Mouse (Mus musculus) left cerebral cortex, postnatal 4 days (tissue): ENCODE results near the gene Grik1. TPM values are rescaled to one million over a fixed set of nuclear protein-coding genes. Genes with fewer than 3 reads are reported as not detected.

ENCODE experiments used
- DNase-seq: peaks from one replicate; pipeline ENCODE4 v3.0.0-alpha.2; 2022
- intact Hi-C: fragments of 180-260 bp; cut with DNase I; formaldehyde crosslinking; loops from one replicate; pipeline ENCODE4 v1.15.1; 2025
- total RNA-seq, 2 experiments: library from RNA; stranded (reverse); gene quantifications; 2 replicates each; pipeline ENCODE4 v1.2.3; 2021

Gene Grik1
- total RNA-seq, 2 experiments from 2014 or later, result 37.9 to 45.2 TPM

DNA sequence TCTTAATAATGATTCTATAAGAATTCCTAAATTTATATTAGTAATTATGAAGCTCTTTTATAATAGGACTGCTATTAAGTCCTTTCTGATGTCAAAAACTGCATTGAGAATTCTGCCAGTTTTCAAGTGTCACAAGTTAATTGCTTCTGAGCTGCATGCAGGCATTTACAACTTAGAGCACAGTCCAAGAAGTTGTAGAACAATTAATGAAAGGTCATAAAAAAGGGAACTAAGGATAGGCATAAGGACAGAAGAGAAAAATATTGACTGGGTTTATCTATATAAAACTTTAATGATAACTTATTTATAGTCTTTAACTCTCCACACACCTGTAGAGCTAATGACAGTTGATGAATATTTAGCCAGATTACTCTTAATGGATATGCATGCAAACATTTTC lies 123.5 kb downstream of the Grik1 start:
- intact Hi-C loops, result no loop called here
- no peak for DNase-seq

DNA sequence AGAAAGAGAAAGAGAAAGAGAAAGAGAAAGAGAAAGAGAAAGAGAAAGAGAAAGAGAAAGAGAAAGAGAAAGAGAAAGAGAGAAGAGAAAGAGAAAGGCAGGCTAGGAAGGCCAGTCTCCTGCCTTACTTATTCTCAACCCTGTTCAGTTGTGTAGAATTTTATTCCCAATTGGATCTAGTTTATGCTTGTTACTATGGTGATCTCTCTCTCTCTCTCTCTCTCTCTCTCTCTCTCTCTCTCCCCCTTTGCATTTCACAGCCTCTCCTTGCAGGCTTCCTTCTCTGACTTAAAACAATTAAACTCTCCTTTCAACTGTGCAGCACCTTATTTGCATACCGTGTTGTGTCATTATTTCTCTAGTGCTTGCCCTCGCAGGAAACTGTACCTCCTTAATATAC lies 147.5 kb downstream of the Grik1 start:
- no peak for DNase-seq
- intact Hi-C loops, result no loop called here

DNA sequence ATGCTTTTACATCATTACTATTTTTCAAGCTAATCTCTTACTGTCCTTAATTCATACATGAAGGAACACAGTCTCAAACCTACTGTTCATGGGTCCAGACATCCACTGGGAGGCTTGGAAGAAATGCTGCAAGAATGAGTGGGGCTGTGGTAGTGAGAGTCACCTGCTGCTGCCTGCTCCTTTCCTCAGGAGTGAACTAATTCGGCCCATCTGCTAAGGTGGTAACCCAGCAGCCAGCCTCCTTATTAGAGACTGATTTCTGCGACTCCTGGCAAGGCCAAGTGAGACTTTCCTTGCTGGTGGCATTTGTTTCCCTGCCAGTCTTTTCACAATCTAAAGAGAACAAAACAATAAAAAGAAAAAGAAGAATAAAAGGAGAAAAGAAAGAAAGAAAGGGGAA lies 147.9 kb downstream of the Grik1 start:
- DNase-seq, result no peak
- intact Hi-C loops, result no loop called here

DNA sequence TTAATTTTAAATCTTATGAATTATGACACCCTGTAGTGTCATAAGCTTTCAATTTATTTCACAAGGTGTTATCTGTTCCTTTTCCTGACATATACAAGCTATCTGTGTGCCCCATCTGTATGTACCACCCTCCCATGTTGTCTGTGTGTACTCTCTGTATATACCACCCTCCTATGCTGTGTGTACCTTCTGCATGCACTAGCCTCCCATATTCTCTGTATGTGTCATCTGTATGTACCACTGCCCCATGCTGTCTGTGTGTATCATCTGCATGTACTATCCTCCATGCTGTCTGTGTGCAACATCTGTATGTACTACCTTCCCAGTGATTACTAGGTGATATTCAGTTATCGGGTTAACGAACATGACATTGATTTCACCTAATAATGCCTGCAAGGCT lies 148.5 kb downstream of the Grik1 start:
- no peak for DNase-seq
- intact Hi-C loops, result no loop called here

DNA sequence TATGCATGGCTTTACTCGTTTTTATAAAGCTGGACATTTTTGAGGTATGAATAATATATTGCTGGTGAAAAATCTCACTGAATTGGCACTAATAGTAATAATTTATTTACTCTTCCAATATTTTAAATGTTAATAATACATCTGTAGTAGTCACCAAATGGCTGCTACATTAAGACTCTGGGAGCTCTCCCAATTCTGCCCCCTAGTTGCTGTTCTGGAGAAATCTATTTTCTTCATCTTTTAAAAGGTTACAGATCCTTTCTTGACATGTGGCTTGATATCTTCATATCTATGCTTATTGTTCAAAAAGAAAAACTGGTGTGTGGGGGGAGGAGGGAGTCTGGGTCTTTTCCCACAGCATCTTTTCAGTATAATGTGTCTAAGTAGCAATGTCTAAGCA lies 151.2 kb downstream of the Grik1 start:
- intact Hi-C loops, result no loop called here
- no peak for DNase-seq

DNA sequence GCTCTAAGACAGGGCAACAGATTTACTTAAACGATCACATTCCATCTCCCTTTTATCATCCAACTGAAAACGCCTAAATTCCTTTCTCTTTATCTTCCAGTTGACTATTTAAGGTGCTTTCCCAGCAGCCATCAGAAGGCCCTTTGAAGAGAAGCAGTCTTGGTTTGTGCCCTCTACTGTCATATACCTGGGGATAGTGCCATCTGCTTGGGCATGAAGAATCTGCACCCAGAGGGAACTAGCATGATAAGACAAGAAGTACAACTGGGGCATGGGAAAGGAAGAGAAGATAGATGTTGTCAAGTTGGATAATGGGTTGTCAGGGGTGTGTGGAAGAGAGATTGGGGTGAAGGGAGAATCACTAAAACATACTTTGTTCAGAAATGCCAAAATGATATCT lies 157.1 kb downstream of the Grik1 start:
- intact Hi-C loops, result no loop called here
- DNase-seq, result no peak

DNA sequence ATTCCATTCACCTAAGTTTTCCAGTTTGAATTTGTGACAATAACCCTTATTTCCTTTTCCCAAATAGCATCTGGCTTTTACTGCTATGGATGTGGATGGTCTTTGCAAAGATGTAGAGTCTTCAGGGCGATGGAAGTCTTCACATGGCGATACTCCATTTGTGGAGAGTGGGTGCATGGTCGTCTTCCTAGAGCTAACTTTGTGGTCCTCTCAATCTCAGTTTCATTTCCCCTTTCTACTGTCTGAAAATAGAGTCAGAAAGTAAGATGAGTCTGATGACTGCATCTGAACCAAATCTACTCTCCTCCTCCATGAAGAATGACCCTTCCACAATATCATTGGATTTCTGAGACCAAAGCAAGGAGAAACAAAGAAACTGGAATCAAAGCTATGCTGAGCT lies 159.0 kb downstream of the Grik1 start:
- intact Hi-C loops, result no loop called here
- no peak for DNase-seq

DNA sequence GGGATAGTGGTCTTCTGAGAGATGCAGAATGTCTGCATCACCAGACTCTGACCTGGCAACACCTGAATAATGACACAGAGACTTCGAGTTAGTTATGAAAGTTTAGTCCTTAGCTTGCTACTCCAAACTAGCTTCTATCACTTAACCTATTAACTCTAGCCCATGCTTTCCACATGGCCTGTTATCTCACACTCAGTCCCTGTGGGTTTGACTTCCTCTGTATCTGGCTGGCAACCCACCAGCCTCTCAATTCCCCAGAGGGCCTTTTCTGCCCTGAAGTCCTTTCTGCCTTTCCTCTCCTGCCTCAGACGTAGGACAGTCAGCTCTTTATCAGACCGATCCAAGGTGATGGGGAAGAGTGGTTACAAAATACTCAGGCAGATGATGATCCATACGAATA lies 165.0 kb downstream of the Grik1 start:
- DNase-seq, result no peak
- intact Hi-C loops, result no loop called here

DNA sequence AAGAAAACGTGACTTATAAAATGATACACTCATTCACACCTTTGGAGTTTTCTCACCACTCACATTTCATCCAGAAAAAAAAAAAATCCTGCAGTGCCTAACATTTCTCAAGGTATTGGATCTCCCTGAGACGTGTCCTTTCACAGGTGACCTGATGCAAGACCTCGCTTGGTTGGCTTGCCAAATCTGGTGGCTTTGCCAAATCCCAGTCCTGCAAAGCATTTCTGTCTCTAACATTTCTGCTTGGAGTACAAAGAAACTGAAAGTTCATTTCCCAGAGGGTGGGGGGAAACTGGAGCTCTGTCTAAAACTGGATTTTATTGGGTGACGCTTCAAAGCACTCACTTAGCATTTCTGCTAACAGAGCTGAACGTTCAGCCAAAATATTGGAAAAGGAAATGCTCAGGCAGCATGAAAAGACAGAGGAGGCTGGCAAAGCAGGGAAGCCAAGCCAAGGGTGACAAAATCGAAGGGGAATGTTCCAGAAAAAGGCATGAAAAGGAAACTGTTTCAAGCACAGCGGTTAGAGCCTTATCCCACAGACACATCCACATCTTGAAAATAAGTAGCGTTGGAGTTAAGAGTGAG lies 177.4 kb downstream of the Grik1 start:
- intact Hi-C loops, result no loop called here
- peak; percentile 21 for DNase-seq

DNA sequence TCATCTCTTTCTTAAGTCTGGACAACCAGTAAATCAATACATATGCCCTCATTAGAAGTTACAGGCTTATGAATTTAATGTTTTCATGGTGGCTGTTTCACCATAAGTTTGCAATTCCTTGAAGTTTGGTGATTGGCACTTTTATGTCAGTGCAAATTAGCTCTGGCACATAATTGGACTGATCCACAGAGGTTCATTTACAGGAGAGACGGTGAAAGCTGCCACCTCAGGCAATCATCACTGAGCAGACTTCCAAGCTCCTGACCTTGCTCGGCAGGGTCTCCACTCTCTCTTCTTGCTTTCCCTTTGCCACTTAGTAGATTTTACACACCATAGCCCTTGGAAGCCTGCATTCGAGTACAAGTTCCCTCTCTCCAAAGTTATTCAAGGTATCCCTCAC lies 178.6 kb downstream of the Grik1 start:
- no peak for DNase-seq
- intact Hi-C loops, result no loop called here

DNA sequence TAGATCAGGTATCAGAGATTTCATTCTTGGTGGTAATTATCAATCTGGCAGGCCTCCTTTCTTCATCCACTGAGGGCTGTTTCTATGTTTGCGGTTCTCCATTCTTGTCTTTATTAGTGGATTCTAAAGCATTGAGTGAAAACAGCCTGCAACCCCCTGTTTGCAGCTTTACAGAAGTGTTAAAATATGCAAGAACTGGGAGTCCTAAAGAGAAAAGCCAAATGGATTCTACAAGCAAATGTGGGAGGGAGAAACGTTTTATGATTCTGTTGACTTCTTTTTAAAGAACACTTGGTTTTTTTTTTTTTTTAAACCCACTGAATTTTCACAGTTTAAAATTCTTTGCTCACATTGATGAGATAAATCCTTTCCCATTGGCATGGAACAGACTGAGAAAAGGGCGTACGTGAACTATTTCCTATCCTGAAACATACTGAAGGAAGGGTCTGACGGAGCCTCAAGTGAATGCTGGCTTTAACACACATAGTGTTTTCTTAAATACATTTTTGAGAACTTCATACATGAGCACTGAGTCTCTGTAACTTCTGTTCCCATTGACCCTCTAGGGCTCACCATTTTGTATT lies 195.8 kb downstream of the Grik1 start:
- intact Hi-C loops, result no loop called here
- DNase-seq, result no peak

DNA sequence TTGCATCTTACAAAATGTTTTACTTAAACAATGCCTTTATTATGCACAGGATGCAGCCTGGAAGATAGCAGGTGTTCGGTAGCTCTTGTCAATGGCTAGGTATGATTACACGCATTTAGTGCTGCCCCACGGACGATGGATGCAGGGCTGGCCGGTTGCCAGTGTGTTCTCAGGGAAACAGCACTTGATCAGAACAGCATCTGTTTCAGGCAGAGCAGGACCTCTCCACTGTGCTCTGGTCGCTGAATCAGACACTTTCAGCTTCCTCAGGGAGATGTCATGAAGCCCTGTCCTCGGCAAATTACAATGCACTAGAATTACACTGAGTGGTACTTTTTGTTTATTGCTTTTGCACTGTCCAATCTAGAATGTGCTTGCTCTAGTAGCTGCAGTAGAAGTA lies 202.8 kb downstream of the Grik1 start:
- intact Hi-C loops, result no loop called here
- peak; percentile 65 for DNase-seq

DNA sequence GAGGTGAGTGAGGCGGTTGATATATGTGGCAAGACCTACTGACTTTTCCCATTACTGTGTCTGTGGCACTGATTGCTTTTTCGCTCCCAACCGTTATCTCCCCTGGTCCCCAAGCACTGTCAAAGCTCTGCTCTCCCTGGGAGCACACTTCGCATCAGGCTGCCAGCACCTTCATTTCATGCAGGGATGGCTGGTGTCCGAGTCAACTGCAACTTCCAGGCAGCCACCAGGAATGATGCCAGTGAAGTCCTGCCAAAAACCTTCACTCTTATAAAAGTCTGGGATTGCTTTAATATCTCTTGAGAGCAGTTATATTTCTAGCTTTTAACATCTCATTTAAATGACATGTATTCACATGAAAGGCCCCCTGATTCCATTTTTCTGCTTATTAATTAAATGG lies 215.3 kb downstream of the Grik1 start:
- intact Hi-C loops, result no loop called here
- peak; percentile 48 for DNase-seq

DNA sequence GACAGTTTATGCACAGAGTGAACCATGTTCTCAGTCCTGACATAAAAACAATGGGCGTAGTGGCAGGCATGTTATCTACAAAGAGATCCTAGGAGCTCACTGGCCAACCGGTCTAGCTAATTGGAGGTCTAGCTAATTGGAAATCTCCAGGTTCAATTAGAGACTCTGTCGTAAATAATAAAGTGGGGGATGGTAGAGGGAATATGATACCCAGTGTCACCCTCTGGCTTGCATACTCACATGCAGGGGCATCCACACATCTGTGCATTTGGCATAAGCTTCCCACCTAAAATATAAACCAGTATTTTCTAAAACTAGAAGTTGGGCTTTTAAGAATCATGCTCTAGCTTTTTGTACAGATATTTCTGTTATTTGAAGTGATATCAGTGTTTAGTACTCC lies 229.1 kb downstream of the Grik1 start:
- intact Hi-C loops, result no loop called here

DNA sequence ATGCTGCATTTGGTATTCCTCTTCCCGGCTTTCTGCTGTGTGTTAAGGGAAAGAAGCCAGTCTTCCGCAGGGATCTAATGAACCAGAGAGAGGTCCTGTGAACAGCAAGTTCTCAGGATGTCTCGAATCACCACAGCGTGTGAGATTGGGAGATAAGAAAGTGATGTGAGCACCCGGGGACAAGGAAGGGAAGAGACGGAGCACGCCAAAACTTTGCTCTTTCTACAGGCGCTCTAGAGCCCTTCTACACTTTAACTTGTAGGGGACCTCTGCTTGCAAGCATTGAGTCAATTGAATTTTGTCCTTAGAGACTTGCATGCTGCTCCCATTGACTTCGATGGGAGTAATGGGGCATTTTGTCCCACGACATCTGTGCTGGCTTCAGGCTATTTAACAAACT lies 241.9 kb downstream of the Grik1 start:
- DNase-seq, result no peak
- intact Hi-C loops, result no loop called here

More for the DNA sequence above, 229.1 kb downstream of the Grik1 start:
- DNase-seq, result no peak

DNA sequence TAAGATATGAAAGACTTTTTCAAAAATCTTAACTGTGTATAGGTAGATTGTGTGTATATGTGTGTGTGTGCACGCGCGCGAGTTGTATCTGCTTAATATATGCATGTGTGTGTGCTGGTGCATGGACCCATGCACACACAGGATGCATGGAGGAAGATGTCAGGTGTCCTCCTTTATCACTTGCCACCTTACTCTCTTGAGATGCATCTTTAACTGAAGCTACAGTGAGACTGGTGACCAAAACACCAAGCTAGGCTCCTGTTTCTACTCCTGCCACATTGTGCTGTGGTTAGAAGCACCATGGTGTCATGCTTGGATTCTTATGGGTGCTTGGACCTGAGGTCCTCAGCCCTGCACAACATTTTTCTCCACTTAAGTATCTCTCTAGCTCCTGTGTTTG lies 245.7 kb downstream of the Grik1 start:
- no peak for DNase-seq
- intact Hi-C loops, result no loop called here

DNA sequence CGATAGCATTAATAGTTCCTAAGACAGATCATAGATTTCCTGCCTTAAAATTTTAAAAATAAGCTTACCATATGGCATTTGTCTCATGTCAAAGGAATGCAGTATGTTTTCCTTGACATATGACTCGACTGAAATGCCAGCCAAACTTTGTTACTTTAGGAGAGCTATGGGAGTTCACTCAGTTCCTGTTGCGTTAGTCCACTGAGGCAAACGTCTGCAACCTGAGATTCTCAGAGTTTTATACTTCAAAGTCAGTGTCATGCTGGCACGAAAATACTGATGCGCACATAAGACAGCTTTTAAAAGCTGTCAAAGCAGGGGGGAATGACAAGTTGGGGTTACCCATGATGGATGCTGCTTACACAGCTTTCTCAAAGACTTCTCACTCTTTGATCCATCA lies 247.6 kb downstream of the Grik1 start:
- DNase-seq, result no peak
- intact Hi-C loops, result no loop called here

DNA sequence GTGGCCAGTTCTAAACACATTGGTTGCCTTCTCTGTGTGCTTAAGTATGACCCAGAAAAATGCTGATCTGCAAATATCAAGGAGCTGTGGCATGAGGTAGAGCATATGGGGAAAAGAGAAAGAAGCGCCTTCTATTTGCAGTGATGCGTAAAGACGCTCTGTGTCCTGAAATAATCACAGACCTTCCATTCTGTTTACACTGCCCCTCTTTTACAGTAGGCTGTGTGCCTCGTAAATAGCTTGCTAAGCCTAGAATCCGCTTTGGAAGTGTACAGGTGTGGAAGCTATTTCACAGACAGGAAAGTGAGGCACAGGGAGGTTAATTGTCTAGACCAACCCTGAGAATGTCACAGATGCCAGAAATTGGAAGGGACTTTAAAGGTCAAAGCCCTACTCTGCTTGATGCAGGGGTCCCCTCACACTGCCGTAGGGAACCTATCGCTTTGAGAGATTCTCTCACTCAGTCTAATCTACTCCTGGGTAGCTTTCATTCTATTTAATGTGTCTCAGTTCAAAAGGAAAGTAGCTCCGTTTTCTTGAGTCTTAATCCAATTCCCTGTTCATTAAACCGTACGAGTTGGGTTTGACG lies 251.5 kb downstream of the Grik1 start:
- DNase-seq, result no peak
- intact Hi-C loops, result no loop called here

DNA sequence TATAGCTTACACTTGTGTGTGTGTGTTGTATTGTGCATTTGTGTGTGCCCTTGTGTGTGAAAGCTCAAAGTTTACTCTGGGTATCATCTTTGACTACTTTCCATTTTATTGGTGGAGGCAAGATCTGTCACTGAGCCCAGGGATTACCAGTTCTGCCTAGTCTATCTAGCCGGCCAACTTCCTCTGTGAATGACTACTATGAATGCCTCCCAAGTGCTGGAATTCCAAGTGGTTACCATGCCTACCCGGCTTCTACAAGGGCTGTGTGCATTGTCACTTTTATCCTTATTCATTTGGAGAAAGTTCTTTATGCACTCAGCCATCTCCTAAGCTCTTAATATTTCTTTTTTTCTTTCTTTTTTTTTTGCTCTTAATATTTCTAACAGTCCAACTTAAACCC lies 301.3 kb downstream of the Grik1 start:
- intact Hi-C loops, result no loop called here
- DNase-seq, result no peak

DNA sequence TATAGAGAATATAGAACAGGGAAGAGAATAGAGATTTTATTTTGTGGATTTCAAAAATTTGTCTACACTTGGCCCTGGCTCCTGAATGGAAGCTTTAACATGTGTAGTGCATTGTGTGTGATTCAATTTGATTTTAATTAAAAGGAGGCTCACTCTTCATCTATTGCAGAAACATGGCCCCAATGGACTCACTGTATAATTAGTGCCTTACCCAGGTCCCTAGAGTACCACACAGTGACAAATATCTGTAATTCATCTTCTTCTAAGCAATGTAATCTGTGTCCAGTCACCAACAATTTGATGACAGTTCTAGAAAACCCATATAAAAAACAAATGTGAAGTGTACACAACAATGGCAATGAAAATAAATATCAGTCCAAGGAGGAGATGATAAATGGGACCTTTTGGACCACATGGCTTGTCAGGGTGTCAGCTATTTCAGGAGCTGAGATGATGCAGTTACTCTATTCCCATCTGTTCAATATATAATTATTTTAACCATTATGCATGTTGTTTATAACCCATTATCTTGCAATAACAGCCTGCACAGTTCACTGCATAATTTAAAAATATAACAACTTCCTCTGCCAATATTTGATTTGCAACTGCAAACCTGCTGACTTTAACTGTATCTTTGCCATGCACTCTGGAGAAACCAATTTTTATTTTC lies 305.7 kb downstream of the Grik1 start:
- no peak for DNase-seq
- intact Hi-C loops, result no loop called here

DNA sequence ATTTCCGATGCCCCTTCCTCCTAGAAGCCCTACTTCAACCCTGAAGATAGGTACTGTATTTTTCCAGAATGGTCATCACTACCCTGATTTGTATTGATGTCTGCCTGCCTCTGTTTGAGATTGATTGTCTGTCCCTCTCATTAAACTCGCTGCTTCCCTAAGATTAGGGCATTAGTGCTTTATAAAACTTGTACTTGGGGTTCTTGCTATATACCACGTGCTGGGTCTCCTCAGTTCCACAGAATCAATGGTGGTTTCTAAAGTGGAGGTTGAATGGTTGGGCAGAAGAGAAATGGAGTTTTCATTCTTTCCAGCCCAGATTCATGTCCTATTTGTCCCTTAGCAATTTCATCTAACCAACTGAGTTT lies 316.0 kb downstream of the Grik1 start:
- DNase-seq, result no peak
- intact Hi-C loops, result no loop called here

DNA sequence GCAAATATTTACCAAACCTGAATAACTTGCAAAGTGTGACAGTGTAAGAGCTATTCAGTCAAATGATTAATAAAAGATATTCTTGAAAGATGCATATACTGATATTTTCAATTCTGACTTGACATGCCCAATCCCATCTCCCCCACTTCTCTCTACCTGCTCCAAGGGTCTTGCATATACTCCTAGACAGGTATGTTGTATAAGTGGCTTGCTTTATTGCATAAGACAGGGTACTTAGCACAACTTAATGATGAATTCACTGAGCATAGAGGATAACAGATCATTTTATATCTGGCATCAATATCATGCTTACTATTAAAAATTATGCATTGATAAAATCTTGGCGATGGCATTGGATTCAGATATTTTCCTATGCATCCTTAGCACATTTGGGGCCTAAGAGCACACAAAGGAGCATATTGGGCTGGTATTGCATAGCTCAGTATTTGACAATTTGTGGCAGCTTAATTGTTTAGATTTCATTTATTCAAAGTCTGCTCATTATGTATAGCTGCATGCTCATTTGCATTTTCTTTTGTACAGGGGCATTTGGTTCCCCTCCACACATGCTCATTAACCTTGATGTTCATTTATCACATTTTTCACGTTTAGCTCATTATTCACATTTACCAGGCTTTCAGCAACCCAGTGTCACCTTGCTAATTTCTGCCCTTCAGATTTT lies 316.5 kb downstream of the Grik1 start:
- no peak for DNase-seq
- intact Hi-C loops, result no loop called here
